Mouse (Mus musculus) embryo, embryonic 9.5 days (tissue): ENCODE results near the gene Ddx41.
A peak's percentile ranks its signal among the peaks of the same experiment; 100 is the strongest.
"Not testable (repeated sequence)": the region's sequence is repeated elsewhere in the genome, so short reads cannot be mapped to it uniquely, and the experiment has no call there.

Source experiments
- DNase-seq: peaks from one replicate; pipeline ENCODE4 v3.0.0-alpha.2; 2017; ENCODE audit errors: extremely low spot score

The Ddx41 gene

DNA sequence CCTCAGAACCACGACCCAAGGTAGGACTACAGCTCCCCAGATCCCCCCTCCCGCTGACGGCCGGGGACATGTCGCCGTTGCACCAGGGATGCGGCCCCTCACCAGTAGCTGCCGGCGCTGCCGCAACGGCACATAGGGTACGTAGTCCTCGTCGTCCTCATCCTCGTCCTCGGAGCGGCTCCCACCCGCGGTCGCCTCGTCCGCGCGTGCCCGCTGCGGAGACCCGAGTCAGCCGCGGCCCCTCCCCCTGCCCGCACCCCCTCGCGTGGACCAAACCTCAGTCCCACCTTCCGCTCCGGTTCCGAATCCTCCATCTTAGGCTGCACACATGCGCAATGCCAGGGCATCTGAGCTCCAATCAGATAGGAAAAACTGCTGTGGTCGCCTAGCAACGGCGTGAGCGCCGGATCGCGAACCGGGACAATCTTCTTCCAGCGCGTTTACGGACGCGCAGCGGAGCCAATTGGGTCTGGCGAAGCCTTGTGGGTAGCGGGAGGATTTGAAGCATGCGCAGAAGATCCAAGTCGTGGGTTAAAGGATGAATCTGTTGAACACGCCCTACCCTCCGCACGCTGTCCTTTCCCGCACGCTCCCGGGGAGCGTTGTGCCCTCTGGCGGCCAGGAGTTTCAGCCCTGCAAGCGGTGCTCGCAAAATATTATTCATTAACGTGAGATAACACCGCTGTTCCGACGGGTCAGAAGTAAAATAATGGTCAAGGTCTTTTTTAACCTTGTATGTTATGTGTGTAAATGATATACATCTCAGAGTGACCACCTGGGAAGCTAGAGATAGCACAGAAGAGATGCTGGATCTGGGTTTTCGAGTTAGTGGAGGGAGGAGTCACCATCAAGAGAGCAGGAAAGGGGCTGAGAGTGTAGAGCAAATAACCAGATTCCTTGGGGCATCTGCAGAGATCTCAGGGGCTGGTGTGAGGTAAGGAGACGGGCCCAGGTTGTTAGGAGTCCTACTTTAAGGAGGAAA is at the start of gene Ddx41:
TSS of gene Ddx41 (minus strand) at position 465 of the 982 bp plus-strand sequence.
- DNase-seq, result peak; percentile 99

- no peak for DNase-seq
These were observed 41.6 kb upstream of the Ddx41 start for GRCm38 (mm10) chr13:55578086-55578485.

- not testable (repeated sequence) for DNase-seq
These were observed 40.4 kb upstream of the Ddx41 start for GRCm38 (mm10) chr13:55576872-55577271.

- no peak for DNase-seq
These were observed 39.5 kb upstream of the Ddx41 start for GRCm38 (mm10) chr13:55575932-55576331.

GRCm38 (mm10) chr13:55574321-55574720 is 37.9 kb upstream of the Ddx41 start:
- DNase-seq, result no peak

- no peak for DNase-seq
These were observed 37.0 kb upstream of the Ddx41 start, which contains the start of gene Tmed9 for GRCm38 (mm10) chr13:55573432-55573831. Tmed9 (plus strand) TSS chr13:55573732.

DNA sequence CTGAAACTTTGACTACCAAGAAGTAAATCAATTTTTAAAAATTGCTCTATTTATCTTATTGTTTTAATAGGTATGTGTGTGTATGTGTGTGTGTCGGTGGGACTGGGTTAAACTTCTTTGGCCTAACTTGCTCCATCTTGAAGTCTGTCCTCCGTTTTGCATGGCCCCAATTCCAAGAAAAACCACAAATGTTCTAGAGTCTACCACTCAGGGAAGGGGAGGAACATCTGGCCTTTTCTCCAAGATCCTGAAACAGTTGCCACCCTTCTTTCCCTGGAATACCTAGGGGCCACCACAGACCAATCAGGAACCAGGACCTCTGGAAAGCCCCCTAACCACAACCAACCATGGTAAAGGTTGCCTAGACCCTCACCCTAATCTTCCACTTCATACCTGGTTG is 35.5 kb upstream of the Ddx41 start:
- no peak for DNase-seq

- DNase-seq, result peak; percentile 94
These were observed 34.7 kb upstream of the Ddx41 start, which contains the start of gene Fam193b for GRCm38 (mm10) chr13:55571027-55571751. Fam193b (minus strand) TSS chr13:55571120.

DNA sequence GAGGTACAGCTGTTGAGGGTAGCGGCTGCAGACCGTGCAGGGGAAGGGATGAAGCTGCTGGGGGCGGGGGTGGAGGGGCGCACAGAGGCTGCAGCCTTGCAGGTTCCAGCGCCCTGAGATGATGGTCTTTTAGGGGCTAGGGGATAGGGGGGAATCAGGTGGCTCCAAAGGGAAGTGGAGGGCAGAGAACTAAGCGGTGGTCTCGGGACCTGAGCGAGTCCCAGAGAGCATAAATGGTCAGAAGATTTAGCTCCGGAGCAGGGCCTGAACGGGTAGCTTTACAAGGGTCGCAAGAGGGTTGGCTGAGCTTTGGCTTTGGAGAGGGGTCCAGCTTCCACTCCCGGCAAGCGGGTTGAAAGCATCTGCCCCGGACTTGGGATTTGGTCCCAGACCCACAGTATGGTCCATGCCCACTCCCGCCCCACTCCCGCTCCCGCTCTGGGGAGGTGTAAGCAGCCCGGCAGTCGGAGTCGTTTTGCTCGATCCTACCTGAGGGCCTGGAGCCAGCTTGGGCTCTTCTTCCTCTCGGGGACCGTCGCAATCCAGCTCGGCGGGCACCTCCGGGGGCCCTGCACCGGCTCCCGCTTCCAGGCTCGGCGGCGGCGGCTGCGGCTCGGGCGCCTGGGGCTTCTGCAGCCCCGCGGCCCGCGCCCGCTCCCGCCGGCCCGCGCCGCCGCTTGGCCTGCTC is 34.0 kb upstream of the Ddx41 start:
- DNase-seq, result peak; percentile 48

DNA sequence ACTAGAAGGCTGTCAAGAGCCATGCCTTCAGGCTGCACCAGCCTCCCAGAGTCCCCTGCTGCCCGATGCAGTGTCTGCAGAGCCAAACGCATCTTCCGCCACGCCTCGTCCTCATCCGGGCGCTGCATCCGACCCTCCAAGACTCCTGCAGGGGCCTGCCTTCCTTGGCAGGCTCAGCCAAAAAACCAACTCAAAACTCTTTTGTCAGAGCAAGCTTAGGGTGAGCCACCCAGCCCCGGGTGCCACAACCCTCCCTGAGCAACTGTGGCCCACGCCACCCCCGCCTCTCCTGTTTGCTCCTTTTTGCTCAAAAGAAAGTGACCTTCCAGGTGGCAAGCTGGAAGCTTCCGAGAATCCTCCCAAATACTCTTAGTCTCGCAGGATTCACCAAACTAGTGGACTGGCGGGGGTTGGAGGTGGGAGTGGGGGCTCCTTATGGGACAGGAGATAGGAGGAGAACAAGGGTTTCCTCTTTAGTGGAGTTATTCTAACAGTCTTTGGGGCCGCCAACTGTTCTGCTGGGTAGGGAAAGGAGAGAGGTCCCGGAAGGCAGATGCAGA is 33.3 kb upstream of the Ddx41 start:
- DNase-seq, result peak; percentile 17

DNA sequence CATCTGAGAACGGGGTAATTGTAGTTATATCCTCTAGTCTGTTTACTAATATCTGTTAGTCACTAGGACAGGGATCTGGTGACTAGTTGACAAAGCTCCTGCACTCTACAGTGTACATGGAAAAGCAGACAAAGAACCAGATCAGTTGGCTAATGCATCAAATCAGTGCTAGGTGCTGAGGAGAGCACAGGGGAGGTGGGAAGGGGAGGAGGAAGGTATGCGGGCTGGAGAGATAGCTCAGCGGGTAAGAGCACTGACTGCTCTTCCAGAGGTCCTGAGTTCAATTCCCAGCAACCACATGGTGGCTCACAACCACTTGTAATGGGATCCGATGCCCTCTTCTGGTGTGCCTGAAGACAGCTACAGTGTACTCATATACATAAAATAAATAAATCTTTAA is 32.1 kb upstream of the Ddx41 start:
- not testable (repeated sequence) for DNase-seq

- DNase-seq, result no peak
These were observed 31.5 kb upstream of the Ddx41 start for GRCm38 (mm10) chr13:55567949-55568348.

- no peak for DNase-seq
These were observed 30.5 kb upstream of the Ddx41 start for GRCm38 (mm10) chr13:55567001-55567400.

GRCm38 (mm10) chr13:55563266-55563879 is 26.9 kb upstream of the Ddx41 start:
- DNase-seq, result no peak

DNA sequence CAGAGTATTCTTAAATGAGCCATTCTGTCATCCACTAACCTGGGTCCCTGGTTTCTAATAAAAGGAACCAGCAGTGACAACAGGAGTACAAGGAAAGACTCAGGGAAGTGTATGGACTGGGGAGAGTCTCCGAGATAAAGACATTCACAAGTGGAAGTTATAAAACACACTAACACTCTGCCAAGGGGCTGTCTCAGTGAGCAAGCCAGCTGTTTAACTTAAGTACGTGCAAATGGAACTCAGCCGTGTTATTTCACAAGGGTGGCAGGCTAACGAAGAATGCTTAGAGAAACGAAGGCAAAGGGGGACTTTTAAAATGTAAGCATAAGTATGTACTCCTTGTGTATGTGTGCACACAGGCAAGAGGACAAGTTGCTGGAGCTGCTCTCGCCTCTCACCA is 21.0 kb upstream of the Ddx41 start:
- DNase-seq, result no peak

- DNase-seq, result no peak
These were observed 19.5 kb upstream of the Ddx41 start for GRCm38 (mm10) chr13:55555921-55556320.

DNA sequence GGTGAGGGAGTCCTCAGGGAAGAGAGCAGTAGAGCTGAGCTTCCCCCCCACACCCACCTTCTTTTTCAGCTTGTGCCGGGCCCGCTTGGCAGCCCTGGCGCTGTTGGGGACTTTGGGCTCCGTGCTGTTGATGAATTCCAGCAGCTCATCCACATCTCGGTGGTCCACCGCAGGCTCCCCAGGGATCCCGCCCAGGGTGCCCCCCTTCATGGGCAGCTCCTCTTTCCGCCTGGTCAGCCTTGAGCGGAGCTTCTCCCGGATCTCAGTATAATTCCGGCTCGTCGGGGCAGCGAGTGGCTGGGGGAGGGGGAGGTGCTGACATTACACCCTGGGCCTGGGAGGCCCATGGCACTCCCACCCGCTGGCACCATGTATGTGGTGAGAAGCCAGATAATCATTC is 12.6 kb upstream of the Ddx41 start:
- no peak for DNase-seq

- no peak for DNase-seq
These were observed 12.0 kb upstream of the Ddx41 start for GRCm38 (mm10) chr13:55548426-55548825.

DNA sequence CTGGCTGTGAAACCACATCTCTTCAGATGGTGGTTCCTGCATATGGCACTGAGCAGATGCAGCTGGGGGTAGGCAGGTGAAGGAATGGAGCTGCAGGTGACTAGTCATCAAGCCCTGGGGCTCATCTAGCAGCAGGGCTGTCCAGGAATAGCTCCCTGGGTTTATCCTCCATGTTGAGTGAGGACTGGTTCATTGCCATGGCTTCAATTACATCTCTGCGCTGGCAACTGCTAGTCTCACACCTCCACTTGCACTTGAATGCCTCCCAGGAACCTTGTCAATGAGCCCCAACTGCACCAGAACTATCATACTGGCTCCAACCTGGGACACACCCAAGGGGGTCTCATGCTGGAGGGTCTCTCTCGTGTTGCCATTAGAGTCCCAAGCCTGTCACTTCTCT is 11.5 kb upstream of the Ddx41 start:
- no peak for DNase-seq

DNA sequence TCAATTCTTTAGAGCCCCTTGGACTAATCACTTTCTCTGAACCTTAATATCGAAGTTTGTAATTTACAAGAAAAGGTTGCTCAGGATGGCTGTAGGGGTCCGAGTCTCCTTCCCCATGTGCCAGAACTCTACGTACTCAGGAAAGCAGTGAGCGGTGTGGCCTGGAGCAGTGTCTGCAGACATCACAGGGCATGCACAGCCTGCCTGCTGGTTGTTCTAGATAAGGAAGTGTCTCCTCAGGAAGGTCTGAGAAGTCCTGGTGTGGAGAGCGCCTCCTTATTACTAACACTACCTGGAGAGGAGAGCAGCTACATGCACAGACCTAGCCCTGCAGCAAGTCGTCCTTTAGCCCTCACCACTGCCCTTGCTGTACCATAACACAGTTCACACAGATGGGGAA is 8.3 kb upstream of the Ddx41 start:
- no peak for DNase-seq

DNA sequence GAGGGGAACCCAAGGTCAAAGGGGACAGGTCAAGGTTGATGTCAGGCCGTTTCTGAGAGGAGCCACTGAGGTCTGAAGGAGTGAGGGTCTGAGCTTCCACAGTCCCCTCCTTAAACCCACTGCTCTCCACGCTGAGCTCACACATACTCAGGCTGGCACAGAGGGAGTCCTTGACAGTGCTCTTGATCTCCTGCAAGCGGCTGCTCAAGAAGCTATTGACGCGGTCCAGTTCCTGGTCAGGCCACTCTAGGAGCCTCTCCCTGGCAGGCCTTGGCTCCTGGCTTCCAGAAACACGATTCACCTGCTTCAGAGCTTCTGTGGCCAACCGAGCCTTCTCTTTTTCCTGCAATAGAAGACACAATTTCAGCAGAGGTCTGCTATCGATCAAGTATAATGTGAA is 7.0 kb upstream of the Ddx41 start:
- no peak for DNase-seq
